Mouse (Mus musculus) embryonic facial prominence, embryonic 10.5 days (tissue): Measurements from ENCODE around the gene Xlr5a. TPM values are rescaled to one million over a fixed set of nuclear protein-coding genes. Genes with fewer than 3 reads are reported as not detected.
"Not testable (repeated sequence)": the region's sequence is repeated elsewhere in the genome, so short reads cannot be mapped to it uniquely, and the experiment has no call there.

Experiments
- DNase-seq: peaks from one replicate; pipeline ENCODE4 v3.0.0-alpha.2; 2017; ENCODE audit warnings: low spot score
- H3K27ac ChIP-seq: fragments of 300-500 bp; sonication (generic); replicated peaks from 2 replicates; pipeline ENCODE4 v1.5.1; 2016; ENCODE audit warnings: mild to moderate bottlenecking
- H3K27me3 ChIP-seq: fragments of 300-500 bp; sonication (generic); replicated peaks from 2 replicates; pipeline ENCODE4 v1.6.1; 2016; ENCODE audit warnings: low read depth, mild to moderate bottlenecking; ENCODE audit not compliant: poor library complexity, severe bottlenecking
- H3K36me3 ChIP-seq: fragments of 300-500 bp; sonication (generic); replicated peaks from 2 replicates; pipeline ENCODE4 v1.6.1; 2016; ENCODE audit warnings: mild to moderate bottlenecking, moderate library complexity
- H3K4me1 ChIP-seq: fragments of 300-500 bp; sonication (generic); 2 replicates; pipeline ENCODE4 v1.6.1; 2016
- H3K4me3 ChIP-seq: fragments of 300-500 bp; sonication (generic); 2 replicates; pipeline ENCODE4 v1.5.1; 2016; ENCODE audit warnings: mild to moderate bottlenecking, moderate library complexity
- H3K9me3 ChIP-seq: fragments of 300-500 bp; sonication (generic); 2 replicates; pipeline ENCODE4 v1.6.1; 2016; ENCODE audit warnings: mild to moderate bottlenecking
- WGBS: fragments of 180-500 bp; shearing (Covaris S2); methylation state at CpG from one replicate; pipeline ENCODE4 v1.1.7; 2016; 5-methylcytosine and 5-hydroxymethylcytosine counted together
- polyA plus RNA-seq: library from polyadenylated mRNA; unstranded; fragments of >200 nt; fragmentation: Nextera tagmentation; extraction: Ambion mirVana; gene quantifications from 2 replicates; pipeline ENCODE4 v1.2.1, GENCODE M21; 2016

The Xlr5a gene
- polyA plus RNA-seq, 1 experiment from 2014 or later = not detected

DNA sequence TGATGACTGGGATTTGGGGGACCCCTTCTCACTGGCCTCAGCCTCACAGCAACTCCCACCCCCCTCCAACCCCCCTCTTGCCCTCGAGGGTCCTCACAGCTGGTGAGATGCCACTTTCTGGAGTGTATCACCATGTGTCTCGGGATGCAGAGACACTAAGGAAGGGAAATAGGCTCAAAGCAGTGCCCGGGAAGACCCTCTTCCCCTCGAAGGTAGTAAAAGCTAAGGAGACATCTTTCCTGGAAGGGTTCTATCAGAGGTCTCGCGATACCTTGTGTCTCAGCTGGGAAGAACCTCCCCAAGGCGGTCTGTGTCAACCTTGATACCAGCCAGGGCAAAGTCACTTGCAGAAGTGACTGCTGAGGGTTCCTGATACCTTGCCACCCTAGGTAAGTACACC is 176.0 kb downstream of the Xlr5a start, which contains the start of gene Gm14685:
Gm14685 (plus strand) TSS at position 301 of the 400 bp plus-strand sequence.
- not testable (repeated sequence) for H3K27ac ChIP-seq, H3K27me3 ChIP-seq, H3K4me3 ChIP-seq, DNase-seq, H3K36me3 ChIP-seq, H3K9me3 ChIP-seq, H3K4me1 ChIP-seq
- no CpG with 5 or more reads among the region's 7 CpGs for WGBS

DNA sequence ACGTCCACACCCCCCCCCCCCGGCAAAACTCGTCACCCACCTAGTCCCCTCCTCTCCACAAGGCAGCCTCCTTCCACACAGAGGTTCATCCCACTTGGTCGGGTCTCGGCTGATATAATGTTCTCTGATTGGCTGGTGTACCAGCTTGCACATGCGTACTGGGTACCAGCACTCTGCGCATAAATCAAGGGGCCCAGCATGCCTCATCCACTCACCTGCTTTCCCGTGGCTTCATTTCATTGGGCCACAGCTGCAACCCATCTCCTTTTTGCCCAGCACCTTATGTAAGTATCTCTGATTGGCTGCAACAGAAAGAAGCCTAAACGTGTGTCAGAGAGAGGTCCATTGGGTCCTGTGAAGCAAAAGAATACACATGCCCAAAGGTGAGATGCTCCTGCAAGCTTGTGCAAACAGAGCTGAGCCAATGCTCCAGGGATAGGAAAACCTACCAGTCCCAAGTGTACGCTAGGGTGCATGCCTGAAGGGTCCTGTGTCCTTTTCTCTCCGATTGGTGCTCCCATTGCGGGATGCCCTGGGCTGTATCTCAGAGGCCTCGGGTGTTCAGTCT is 195.8 kb downstream of the Xlr5a start, which contains the start of gene Xlr3a:
Xlr3a (minus strand) TSS at position 155 of the 568 bp plus-strand sequence.
- not testable (repeated sequence) for H3K9me3 ChIP-seq, H3K4me3 ChIP-seq, H3K4me1 ChIP-seq, H3K27ac ChIP-seq, H3K36me3 ChIP-seq, H3K27me3 ChIP-seq
- WGBS = 76% methylated on average over 13 of the region's 13 CpGs
- peak; percentile 7 for DNase-seq

DNA sequence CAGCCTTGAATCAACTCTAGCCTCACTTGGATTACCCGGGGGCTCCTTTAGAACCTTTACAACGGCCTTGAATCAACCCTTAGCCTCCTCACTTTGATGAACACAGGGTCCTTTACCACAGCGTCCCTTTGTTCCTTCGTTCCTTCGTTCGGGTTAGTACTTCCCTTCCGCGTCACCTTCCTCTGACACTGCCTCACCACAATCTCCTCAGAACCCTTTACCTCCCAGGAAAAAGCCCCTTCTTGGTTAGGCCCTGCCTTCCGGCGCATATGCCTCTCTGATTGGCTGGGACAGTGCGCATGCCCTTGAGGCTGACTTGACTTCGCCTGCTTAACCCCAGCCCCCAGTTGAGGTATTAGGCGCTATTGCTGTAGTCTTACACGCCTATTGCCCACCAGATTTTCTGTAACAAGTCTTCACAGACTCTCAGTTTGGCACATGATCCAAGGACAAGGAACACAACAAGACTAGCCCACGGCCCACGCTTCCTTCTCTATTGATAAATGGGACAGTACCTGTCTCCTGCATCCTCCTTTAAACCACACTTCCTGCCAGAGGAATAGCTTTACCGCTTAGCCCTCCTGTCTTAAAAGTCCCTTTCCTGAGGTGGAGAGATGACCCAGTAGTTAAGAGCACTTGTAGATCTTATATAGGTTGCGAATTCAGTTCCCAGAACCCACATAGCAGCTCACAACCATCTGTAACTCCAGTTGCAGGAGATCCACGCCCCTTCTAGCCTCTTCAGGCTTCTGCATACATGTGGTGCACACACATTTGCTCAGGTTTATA is 210.3 kb downstream of the Xlr5a start, which contains the start of gene Xlr4a:
Xlr4a (minus strand) TSS at position 212 of the 789 bp plus-strand sequence.
- not testable (repeated sequence) for DNase-seq, H3K36me3 ChIP-seq, H3K4me3 ChIP-seq, H3K27ac ChIP-seq, H3K9me3 ChIP-seq, H3K4me1 ChIP-seq, H3K27me3 ChIP-seq
- whole genome bisulfite sequencing = 83% methylated on average over 19 of the region's 19 CpGs

DNA sequence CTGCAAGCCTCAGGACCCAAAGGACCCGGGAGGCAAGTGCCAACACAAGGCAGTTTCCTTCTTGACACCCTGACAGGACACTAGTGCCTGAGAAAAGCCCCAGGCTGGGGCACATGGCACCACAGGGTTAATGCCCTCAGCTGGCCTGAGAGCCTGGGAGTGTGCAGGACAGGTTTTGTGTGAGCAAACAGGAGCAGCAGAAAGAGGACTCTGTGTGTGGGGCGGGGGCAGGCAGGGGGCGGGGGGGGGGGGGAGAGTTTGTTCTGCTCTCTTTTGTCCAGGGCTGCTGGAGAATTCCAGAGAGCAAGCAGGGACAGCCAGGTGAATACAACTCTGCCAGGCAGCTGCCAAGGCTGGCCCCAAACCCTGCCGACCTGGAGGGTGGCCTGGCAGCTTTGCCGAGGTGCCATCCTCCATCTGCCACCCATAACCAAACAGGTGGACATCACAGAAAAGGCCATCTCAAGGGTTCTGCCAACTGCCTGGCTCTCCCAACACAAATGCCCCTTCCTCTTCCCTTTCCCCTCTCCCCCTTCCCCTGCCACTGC is 225.9 kb downstream of the Xlr5a start:
- 67% methylated on average over 2 of the region's 5 CpGs for WGBS
- H3K36me3 ChIP-seq, H3K27ac ChIP-seq, H3K4me1 ChIP-seq, H3K9me3 ChIP-seq, H3K4me3 ChIP-seq, DNase-seq: not testable (repeated sequence)
- peaks cover 42% of the 10 kb centered on the region for H3K27me3 ChIP-seq

DNA sequence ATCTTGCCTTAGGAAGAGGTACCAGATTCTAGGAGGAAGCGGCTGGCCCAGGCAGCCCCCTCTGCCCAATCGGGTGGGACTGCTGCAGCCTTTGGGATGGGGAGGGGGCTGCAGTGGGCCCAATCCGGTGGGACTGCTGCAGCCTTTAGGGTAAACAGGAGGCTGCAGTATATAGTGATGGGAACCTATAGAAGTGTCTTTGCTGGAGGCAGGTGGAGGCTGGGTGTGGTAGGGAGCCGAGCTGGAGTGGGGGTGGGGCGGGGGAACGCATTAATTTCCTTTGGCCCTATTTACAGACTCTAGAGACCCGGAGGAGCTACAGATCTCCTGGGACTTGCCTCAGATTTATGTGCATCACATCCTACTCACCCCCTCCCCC is 228.4 kb downstream of the Xlr5a start, which contains the start of gene Pnma3:
Pnma3 (plus strand) TSS at position 373 of the 379 bp plus-strand sequence.
- Histone ChIP-seq H3K9me3 (no peaks in the 10 kb centered on the region), H3K4me3 (peak within 1 kb of the TSS; percentile 45), H3K27ac (peak within 1 kb of the TSS; percentile 24; the same call in 1 of the 2 replicates), H3K27me3 (peaks cover 42% of the 10 kb centered on the region), H3K4me1 (peaks cover 8% of the 10 kb centered on the region), H3K36me3 (no peaks in the 10 kb centered on the region)
- no peak for DNase-seq
- WGBS = 33% methylated on average over 7 of the region's 7 CpGs

DNA sequence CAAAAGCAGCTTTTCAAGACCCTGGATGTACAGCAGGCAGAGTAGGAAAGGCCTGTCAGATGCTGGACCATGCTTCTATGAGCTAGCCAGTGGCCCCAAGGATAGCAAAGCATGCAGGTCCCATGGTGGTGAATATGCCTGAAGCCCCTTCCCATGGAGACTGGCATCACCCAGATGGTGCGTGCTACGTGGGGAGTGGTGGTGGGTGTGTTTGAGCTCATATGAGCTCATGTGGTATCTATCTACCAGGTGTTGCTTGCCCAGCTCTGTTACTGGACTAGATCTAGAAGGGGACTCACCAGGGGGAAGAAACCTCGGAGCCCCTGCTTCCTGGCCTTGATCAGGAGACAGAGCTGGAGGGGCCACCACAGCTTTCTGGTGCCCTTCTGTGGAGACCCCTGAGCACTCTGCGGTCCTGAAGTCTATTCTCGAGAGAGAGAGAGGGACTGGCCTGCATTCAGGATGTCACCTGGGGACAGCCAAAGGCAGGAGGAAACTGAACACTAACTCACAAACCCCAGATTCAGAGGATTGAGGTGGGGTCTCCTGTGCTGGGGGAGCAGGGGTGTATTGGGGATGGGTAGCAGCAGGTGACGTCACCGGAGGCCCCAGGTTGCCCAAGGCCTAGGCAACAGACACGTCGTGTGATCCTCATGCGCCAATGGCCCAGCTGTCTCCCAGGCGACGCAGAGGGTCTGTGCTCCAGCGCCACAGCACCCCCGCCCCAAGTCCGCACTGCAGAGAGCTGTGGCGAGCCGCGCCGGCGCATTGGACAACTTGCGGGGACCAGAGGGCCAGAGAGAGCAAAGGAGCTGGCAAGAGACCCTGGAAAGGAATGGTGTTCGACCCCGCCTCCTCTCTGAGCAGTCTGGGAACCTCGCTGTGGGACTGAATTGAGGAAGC is 229.0 kb downstream of the Xlr5a start:
- Histone ChIP-seq H3K36me3 (no peaks in the 10 kb centered on the region), H3K9me3 (no peaks in the 10 kb centered on the region), H3K27ac (peak overlapping the region; percentile 24; the same call in 1 of the 2 replicates), H3K4me1 (peaks cover 8% of the 10 kb centered on the region), H3K4me3 (peak overlapping the region; percentile 45), H3K27me3 (peaks cover 42% of the 10 kb centered on the region)
- peak; percentile 49 for DNase-seq
- WGBS = 29% methylated on average over 24 of the region's 24 CpGs

DNA sequence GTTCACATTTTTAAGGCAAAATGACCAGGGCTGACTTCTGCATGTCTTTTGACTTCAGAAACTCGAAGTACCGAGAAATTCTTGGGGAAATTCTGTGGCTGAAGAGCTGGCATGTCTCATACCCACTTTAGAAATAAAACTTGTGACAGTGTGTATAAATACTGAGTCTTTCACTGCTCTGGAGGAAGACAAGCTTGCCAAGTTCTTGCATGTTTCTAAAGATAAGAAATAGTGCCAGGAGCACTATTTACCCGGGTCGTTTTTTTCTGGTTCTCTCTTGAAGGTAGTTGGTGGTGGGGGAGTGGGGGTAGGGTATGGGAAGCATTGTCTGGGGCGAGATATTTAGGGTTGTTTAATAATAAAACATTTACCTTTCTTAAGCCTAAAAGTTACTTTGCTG is 230.5 kb downstream of the Xlr5a start:
- no peak for DNase-seq
- no peak overlapping the region for H3K27ac ChIP-seq
- WGBS = 63% methylated on average over 5 of the region's 5 CpGs
- peaks cover 8% of the 10 kb centered on the region for H3K4me1 ChIP-seq
- peaks cover 34% of the 10 kb centered on the region for H3K27me3 ChIP-seq
- H3K4me3 ChIP-seq = no peak overlapping the region
- no peaks in the 10 kb centered on the region for H3K36me3 ChIP-seq
- no peaks in the 10 kb centered on the region for H3K9me3 ChIP-seq

DNA sequence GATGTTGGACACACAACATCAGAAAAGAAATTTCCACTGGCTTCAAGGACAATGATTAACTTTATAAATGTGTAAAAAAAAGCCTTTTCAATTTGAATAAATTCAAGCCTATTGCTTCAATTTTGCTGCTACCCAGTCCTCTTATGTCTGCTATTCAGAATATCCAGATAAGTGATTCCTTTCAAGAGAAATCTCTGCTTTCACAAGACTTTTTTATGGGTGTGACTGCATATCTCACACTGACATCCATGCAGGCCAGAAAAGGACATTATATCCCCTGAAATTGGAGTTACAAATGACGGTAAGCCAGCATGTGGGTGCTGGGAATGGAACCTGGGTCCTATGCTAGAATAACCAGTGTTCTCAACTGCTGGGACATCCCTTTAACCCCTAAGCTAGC is 231.2 kb downstream of the Xlr5a start:
- Histone ChIP-seq H3K27ac (no peak overlapping the region), H3K9me3 (no peaks in the 10 kb centered on the region), H3K27me3 (peaks cover 34% of the 10 kb centered on the region), H3K4me1 (peaks cover 8% of the 10 kb centered on the region), H3K4me3 (no peak overlapping the region), H3K36me3 (no peaks in the 10 kb centered on the region)
- WGBS = 83% methylated on average over 1 of the region's 1 CpGs
- DNase-seq = no peak

Other genes with a start within 250 kb of the Xlr5a start
- 0.14 and 0.37 TPM in 2 replicates for gene Pnma3, start 228.2 kb downstream of the Xlr5a start, polyA plus RNA-seq
- gene Xlr4a, start 210.5 kb downstream of the Xlr5a start, polyA plus RNA-seq = 0.64 and 0.65 TPM in 2 replicates
- gene Xlr3a, start 195.9 kb downstream of the Xlr5a start, polyA plus RNA-seq = 2.5 and 3.5 TPM in 2 replicates
- 0.09 and 0.16 TPM in 2 replicates for gene Gm14685, start 175.9 kb downstream of the Xlr5a start, polyA plus RNA-seq
- gene Xlr5b, start 144.2 kb downstream of the Xlr5a start, polyA plus RNA-seq = not detected in 2 replicates
- 0.12 TPM in 1 of 2 replicates, not detected in the other for gene DXBay18, start 143.5 kb downstream of the Xlr5a start, polyA plus RNA-seq
- not detected in 2 replicates for gene Spin2d, start 116.0 kb downstream of the Xlr5a start, polyA plus RNA-seq
- 11.7 and 12.6 TPM in 2 replicates for gene Xlr3b, start 100.8 kb downstream of the Xlr5a start, polyA plus RNA-seq
- 0.65 TPM in 1 of 2 replicates, not detected in the other for gene Xlr4b, start 78.6 kb downstream of the Xlr5a start, polyA plus RNA-seq
- 8.4 and 9.4 TPM in 2 replicates for gene F8a, start 64.7 kb downstream of the Xlr5a start, polyA plus RNA-seq
- 0.15 TPM in 2 replicates for gene Xlr4c, start 49.8 kb downstream of the Xlr5a start, polyA plus RNA-seq
- gene Xlr3c, start 27.6 kb downstream of the Xlr5a start, polyA plus RNA-seq = 0.18 and 0.47 TPM in 2 replicates
- not detected in 2 replicates for gene Xlr5c, start within 50 bp of the Xlr5a start, polyA plus RNA-seq
- not detected in 2 replicates for gene Gm45015, start 43.9 kb upstream of the Xlr5a start, polyA plus RNA-seq
- 19.1 and 20.8 TPM in 2 replicates for gene Zfp275, start 49.6 kb upstream of the Xlr5a start, polyA plus RNA-seq
- not detected in 2 replicates for gene Gm18336, start 105.8 kb upstream of the Xlr5a start, polyA plus RNA-seq
- 0.12 and 0.18 TPM in 2 replicates for gene Zfp92, start 118.1 kb upstream of the Xlr5a start, polyA plus RNA-seq
- gene Trex2, start 142.4 kb upstream of the Xlr5a start, polyA plus RNA-seq = 0.15 TPM in 1 of 2 replicates, not detected in the other
- gene Haus7, start 166.1 kb upstream of the Xlr5a start, polyA plus RNA-seq = 94.0 and 99.8 TPM in 2 replicates
- 15.7 and 19.3 TPM in 2 replicates for gene Bgn, start 190.6 kb upstream of the Xlr5a start, polyA plus RNA-seq
- 0.25 and 0.39 TPM in 2 replicates for gene Atp2b3, start 210.1 kb upstream of the Xlr5a start, polyA plus RNA-seq